Mouse (Mus musculus) heart, postnatal 0 days (tissue): ENCODE data around the gene Slc44a1.

Experiments
- CTCF ChIP-seq: IDR thresholded peaks from 2 replicates; pipeline ENCODE4 v1.5.1; 2016; ENCODE audit warnings: antibody characterized with exemption, control low read depth, low read depth
- EP300 ChIP-seq: IDR thresholded peaks from 2 replicates; pipeline ENCODE4 v1.6.1; 2016; ENCODE audit warnings: antibody characterized with exemption, low read depth

- TF ChIP-seq CTCF (no peak), EP300 (no peak)
These were observed 27.2 kb upstream of the Slc44a1 start for GRCm38 (mm10) chr4:53412991-53413390.
